Mouse (Mus musculus) heart, adult 11 months (tissue): ENCODE results near the gene Tsen54.

Experiments used
- DNase-seq: peaks from one replicate; pipeline ENCODE4 v3.0.0; 2022

Gene Tsen54

GRCm38 (mm10) chr11:115805005-115805404 lies 9.5 kb upstream of the Tsen54 start:
- DNase-seq = no peak

GRCm38 (mm10) chr11:115806154-115806553 lies 8.4 kb upstream of the Tsen54 start:
- DNase-seq = peak; percentile 97

- no peak for DNase-seq
These were observed 7.2 kb upstream of the Tsen54 start for GRCm38 (mm10) chr11:115807306-115807705.

- DNase-seq = peak; percentile 94
These were observed 6.6 kb upstream of the Tsen54 start for GRCm38 (mm10) chr11:115807971-115808370.

DNA sequence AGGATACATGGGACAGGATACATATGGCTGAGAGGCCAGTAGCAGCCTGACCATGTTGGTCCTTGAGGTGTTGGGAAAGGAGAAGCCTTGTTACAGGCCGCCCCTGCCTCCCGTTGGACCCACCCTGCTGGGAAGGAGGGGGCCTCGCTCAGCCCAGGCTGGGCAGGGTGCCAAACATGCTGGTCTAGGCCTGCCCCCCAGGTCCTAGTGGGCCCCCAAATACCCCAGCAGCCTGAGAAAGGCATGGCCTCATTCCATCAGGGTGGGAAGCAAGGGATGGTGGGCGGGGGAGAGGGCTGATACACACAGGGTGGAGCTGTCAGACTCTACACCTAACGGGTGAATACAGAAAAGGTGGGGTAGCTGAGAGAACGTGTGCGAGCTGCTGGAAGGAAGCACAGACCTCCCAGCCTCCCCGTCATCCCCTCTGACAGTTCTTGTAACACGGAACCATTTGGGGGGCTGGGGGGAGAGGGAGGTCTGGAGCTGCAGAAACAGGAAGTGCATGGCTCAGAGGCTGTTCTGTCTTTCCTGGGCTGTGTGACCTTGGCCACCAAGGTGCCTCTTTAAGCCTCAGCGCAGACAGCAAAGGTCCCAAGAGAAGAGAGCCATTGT lies 5.7 kb upstream of the Tsen54 start:
- peak; percentile 97 for DNase-seq

GRCm38 (mm10) chr11:115809311-115809781 lies 5.2 kb upstream of the Tsen54 start:
- peak; percentile 99 for DNase-seq

DNA sequence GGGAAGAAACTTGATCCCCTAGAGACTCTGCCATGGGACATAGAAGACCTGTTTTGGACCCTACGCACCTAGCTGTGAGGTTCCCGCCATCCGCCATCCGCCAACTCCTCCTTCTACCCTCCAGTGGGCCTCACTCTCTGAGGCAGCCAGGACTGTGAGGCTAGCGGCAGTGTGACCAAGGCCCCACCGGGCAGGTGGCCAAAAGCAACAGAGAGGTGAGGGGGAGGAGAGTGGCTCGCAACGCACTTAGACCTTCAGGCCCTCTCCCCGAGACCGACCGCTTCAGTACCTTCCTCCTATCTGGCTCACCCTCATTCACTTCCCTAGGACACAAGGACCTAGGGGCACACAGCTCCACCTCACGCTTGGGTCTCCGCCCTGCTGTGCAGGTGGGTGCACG lies 4.1 kb upstream of the Tsen54 start:
- DNase-seq = peak; percentile 98

DNA sequence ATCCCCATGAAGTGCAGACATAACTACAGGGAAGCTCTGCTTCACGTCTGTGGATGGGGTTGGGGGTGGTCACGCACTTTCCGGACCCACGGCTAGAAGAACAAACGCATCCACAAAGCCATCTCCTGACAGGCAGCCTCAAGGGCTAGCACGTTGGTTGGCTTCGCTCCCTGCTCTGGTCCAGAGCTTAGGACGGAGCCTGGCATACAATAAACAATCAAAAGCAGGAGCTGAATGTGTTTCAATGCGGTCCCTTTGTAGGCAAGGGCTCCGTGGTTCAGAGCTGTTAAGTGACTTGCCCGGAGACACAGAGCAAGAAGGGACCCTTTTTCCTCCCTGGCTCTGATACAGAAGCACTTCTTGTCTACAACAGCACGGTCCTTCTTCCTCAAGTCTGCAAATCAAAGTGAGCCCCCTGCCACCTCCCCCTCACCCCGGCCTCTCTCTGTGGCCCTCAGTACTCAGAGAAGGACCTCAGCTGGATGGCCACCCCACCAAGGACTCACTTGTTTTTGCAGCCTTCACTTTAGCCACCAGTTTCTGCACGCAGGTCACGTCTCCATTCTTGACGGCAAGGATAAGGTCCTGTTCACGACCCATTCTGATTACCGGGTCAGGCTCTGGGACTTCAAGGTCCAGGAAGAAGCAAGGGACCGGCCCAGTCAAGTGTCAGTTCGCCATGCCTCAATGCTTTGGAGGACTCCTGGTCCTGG lies 3.0 kb upstream of the Tsen54 start:
- DNase-seq = no peak

- DNase-seq = peak; percentile 98
These were observed 2.4 kb upstream of the Tsen54 start for GRCm38 (mm10) chr11:115812095-115812494.

DNA sequence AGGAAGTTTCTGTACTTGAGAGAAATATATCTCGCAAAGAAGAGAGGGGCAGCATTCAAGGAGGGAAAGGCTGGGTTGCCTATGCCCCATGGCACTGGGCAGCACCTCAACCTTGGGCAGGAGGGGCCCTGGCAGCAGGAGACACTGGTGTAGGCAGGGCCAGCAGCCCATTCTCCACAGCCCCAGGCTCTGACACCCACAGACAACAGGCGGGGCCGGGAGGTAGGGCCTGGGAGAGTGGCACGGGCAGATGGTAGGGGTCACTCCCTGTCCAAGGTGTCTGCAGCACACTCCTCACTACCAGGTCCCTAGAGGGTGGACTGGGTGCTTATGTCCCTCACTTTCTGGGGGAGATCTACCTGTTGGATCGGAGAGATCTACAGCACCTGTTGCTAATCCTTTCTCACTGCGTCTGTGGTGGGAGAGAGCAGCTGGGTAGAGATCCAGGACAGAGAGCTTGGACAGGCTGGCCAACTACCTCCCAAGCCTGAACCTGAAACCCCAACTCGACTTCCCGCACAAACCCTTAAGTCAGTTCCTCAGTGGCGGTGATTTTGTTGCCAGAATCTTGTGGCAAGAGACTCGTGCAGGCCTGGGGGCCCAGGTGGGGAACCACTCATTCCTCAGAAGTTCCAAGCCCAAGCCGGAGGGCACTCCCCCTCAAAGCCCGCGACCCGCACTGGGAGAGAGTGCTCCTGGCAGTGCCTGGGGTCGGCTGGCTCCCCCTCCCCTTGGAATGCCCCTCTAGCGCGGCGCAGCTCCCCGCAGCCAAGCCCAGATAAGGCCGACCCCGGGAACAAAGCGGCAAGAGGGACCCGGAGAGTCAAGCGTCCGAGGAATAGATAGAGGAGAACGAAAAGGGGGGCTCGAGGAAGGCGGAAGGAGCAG lies 1.7 kb upstream of the Tsen54 start:
- DNase-seq = peak; percentile 97

- peak; percentile 100 for DNase-seq
These were observed 822 bp upstream of the Tsen54 start, which contains the start of gene Caskin2 for GRCm38 (mm10) chr11:115813507-115814296. TSS of gene Caskin2 (minus strand) at chr11:115813639.

DNA sequence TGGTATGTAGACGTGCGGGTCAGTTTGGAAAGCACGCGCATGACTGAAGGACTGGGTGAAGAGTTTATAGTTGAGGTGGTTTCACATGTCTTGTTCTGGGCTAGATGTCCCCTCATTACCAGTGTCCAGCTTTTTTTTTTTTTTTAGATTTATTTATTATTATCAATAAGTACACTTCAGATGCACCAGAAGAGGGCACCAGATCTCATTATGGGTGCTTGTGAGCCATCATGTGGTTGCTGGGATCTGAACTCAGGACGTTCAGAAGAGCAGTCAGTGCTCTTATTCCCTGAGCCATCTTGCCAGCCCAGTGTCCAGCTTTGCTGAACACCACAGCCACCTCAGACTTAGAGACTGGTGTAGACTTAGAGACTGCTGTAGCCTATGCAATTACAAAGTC lies 2.8 kb downstream of the Tsen54 start:
- no peak for DNase-seq

- no peak for DNase-seq
These were observed 5.5 kb downstream of the Tsen54 start for GRCm38 (mm10) chr11:115819915-115820623.

GRCm38 (mm10) chr11:115821001-115821400 lies 6.5 kb downstream of the Tsen54 start:
- no peak for DNase-seq

GRCm38 (mm10) chr11:115823774-115824740 lies 9.5 kb downstream of the Tsen54 start, which contains the start of gene Llgl2:
TSS of gene Llgl2 (plus strand) at chr11:115824049.
- DNase-seq = peak; percentile 99

GRCm38 (mm10) chr11:115824813-115825212 lies 10.3 kb downstream of the Tsen54 start:
- no peak for DNase-seq

DNA sequence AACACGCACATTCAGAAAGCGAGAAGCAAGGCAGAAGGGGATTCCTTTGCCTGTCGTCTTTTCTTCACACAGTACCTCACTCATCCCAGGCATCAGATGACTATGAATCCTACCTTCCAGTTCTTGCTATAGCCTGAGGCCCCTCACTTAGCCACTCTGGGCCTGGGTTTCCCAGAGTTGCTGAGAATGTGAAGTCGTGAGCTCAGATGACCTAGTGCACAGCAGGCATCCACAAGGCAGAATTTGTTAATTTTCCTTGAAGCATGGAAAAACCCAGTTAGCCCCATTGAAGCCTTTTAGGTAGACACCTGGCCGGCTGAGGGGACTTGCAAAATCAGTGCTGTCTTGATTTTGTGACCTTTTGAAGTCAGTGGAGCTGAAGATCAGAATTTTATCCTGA lies 12.0 kb downstream of the Tsen54 start:
- no peak for DNase-seq

- no peak for DNase-seq
These were observed 13.1 kb downstream of the Tsen54 start for GRCm38 (mm10) chr11:115827624-115828023.

GRCm38 (mm10) chr11:115829036-115829435 lies 14.5 kb downstream of the Tsen54 start:
- no peak for DNase-seq

GRCm38 (mm10) chr11:115830550-115831325 lies 16.2 kb downstream of the Tsen54 start:
- no peak for DNase-seq
